Mouse (Mus musculus): ENCODE measurements around the gene Mier2. TPM values are rescaled to one million over a fixed set of nuclear protein-coding genes. Genes with fewer than 3 reads are reported as not detected.

The Mier2 gene
- total RNA-seq (2023): 47.6 TPM

DNA sequence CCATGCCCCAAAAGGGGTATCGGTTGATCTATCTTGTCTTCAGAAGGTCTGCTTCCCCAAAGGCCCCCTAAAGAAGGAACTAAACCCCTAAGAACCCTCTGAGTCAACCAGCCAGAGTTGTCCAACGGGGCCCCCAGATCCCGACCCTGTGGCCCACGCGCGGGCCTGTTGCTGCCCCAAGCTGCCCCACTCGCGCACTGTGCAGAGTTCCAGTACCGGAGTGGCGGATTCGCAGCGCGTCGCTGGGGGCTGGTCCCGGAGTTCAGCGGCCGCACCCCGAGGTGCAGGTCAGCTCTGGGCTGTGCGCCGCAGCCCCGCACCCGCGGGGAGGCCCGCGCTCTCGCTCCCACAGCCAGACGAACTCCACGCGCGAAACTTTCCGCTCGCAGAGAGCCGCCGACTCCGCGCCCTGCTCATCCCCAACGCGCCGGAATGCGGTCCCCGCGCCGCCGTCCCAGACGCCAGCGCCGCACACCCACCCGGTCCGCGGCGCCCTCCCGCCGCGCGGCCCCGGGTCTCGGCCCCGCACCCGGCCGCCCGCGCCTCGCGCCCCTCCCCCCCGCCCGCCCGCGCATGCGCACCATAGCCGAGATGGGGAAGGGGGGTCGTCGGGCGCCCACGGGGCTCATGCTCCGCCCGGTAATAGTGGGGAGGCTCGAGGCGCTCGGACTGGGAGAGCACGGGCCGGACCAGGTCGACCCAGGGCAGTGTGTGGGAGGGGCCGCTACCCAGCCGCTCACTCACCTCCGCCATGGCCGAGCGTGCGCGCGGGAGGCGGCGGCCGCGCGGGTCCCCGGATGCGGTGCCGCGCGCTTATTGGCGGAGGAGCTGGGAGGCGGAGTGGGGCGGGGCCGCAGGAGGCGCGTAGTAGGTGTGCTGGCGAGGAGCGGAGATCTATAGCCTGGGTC lies at the start of gene Mier2:
Gene Mier2, minus strand, starts transcription at position 870 of the 908 bp plus-strand sequence.

DNA sequence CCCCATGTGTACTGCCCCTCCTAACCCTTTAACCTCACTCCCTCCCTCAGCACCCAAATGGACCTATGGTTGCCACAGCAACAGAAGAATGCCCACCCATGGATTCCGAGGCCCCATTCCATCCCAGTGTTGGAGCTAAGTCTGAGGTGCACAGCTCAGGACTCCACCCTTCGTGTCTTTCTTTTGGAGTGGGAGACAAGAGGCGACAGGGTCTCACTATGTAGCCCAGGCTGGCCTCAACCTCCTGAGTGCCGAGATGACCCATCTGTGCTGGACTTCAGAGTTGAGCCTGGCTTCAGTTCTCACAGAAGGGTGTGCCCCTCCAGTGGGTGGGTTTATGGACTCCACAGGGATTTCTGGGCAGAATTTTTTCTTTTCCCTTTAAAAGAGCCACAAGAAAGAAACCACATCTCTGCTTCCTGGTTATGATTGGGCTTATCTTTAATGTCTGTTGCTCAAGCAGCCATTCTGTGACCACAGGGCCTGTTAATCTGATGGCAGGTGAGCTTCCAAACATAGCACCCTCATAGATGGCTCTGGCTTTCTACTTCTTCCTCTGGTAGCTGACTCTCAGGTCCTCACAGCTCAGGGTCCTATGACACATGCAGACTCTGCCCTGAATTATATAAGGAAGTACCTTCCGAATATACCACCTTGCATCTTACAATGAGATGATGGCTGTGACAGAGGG lies 32.2 kb upstream of the Mier2 start, which contains the start of gene Theg:
Gene Theg, minus strand, starts transcription at position 271 of the 691 bp plus-strand sequence.

GRCm38 (mm10) chr10:79533126-79533911 lies 21.7 kb downstream of the Mier2 start, which contains the start of gene Plpp2:
Gene Plpp2, minus strand, starts transcription at chr10:79533796.

Other genes starting within 250 kb of the Mier2 start
- not detected for gene Vmn2r82, start 198.7 kb downstream of the Mier2 start, total RNA-seq (2023)
- gene Vmn2r83, start 86.5 kb downstream of the Mier2 start, total RNA-seq (2023): not detected
- gene Plpp2, start 21.4 kb downstream of the Mier2 start, total RNA-seq (2023): 1.7 TPM
- gene Theg, start 32.1 kb upstream of the Mier2 start, total RNA-seq (2023): not detected
- gene C2cd4c, start 58.8 kb upstream of the Mier2 start, total RNA-seq (2023): not detected
- gene Shc2, start 82.7 kb upstream of the Mier2 start, total RNA-seq (2023): not detected
- gene Odf3l2, start 90.5 kb upstream of the Mier2 start, total RNA-seq (2023): not detected
- not detected for gene Madcam1, start 109.4 kb upstream of the Mier2 start, total RNA-seq (2023)
- gene Tpgs1, start 114.2 kb upstream of the Mier2 start, total RNA-seq (2023): 16.9 TPM
- gene Cdc34, start 127.0 kb upstream of the Mier2 start, total RNA-seq (2023): 74.7 TPM
- gene Gzmm, start 133.8 kb upstream of the Mier2 start, total RNA-seq (2023): 3.1 TPM
- 108 TPM for gene Bsg, start 149.3 kb upstream of the Mier2 start, total RNA-seq (2023)
- gene Hcn2, start 161.4 kb upstream of the Mier2 start, total RNA-seq (2023): not detected
- 71.2 TPM for gene Polrmt, start 191.4 kb upstream of the Mier2 start, total RNA-seq (2023)
- gene Fgf22, start 199.9 kb upstream of the Mier2 start, total RNA-seq (2023): not detected
- 62.8 TPM for gene Rnf126, start 211.8 kb upstream of the Mier2 start, total RNA-seq (2023)
- gene Fstl3, start 222.1 kb upstream of the Mier2 start, total RNA-seq (2023): 1.1 TPM
- gene Prss57, start 235.8 kb upstream of the Mier2 start, total RNA-seq (2023): not detected
- 5.8 TPM for gene Palm, start 238.4 kb upstream of the Mier2 start, total RNA-seq (2023)